Mouse (Mus musculus): ENCODE measurements at regions not wholly inside any gene's neighbourhood (a gene's known extent, or its start where the extent isn't known, plus 50 kb on each side); places are given as distances from the start of the nearest gene placed in this dataset.

GRCm38 (mm10) chr4:62872562-62872961 lies 92.8 kb upstream of the Zfp618 start:
- DNase-seq (ENCODE audit: extremely low spot score in 1 of 2, low spot score in 2 of 2): no peak
- intact Hi-C loops (cut with DNase I): no loop called here

GRCm38 (mm10) chr4:62873986-62874385 lies 91.4 kb upstream of the Zfp618 start:
- intact Hi-C loops (cut with DNase I): no loop called here
- DNase-seq (ENCODE audit: extremely low spot score in 1 of 2, low spot score in 2 of 2): no peak

- DNase-seq (ENCODE audit: extremely low spot score in 1 of 2, low spot score in 2 of 2): no peak
- intact Hi-C loops (cut with DNase I): no loop called here
Observed at GRCm38 (mm10) chr4:62878063-62878462, 87.3 kb upstream of the Zfp618 start.

- intact Hi-C loops (cut with DNase I): no loop called here
- DNase-seq (ENCODE audit: extremely low spot score in 1 of 2, low spot score in 2 of 2): no peak
Observed at GRCm38 (mm10) chr4:62878927-62879326, 86.4 kb upstream of the Zfp618 start.

GRCm38 (mm10) chr4:62881824-62882223 lies 83.5 kb upstream of the Zfp618 start:
- no peak for DNase-seq (ENCODE audit: extremely low spot score in 1 of 2, low spot score in 2 of 2)
- intact Hi-C loops (cut with DNase I): no loop called here

- intact Hi-C loops (cut with DNase I): no loop called here
- no peak for DNase-seq (ENCODE audit: extremely low spot score in 1 of 2, low spot score in 2 of 2)
Observed at GRCm38 (mm10) chr4:62882276-62882675, 83.1 kb upstream of the Zfp618 start.

GRCm38 (mm10) chr4:62888736-62889135 lies 76.6 kb upstream of the Zfp618 start:
- intact Hi-C loops (cut with DNase I): loop anchor here (5.0 kb wide), 1 partner anchor 229 kb away; no protein-coding TSS in a partner anchor
- DNase-seq (ENCODE audit: extremely low spot score in 1 of 2, low spot score in 2 of 2): no peak

GRCm38 (mm10) chr4:62889708-62890107 lies 75.7 kb upstream of the Zfp618 start:
- intact Hi-C loops (cut with DNase I): loop anchor here (5.0 kb wide), 1 partner anchor 228 kb away; no protein-coding TSS in a partner anchor
- DNase-seq (ENCODE audit: extremely low spot score in 1 of 2, low spot score in 2 of 2): no peak

- intact Hi-C loops (cut with DNase I): no loop called here
- no peak for DNase-seq (ENCODE audit: extremely low spot score in 1 of 2, low spot score in 2 of 2)
Observed at GRCm38 (mm10) chr4:62890588-62891580, 74.5 kb upstream of the Zfp618 start.

GRCm38 (mm10) chr4:62912891-62913290 lies 52.5 kb upstream of the Zfp618 start:
- DNase-seq (ENCODE audit: extremely low spot score in 1 of 2, low spot score in 2 of 2): no peak
- intact Hi-C loops (cut with DNase I): no loop called here

Measured in left cerebral cortex, postnatal 10 days (tissue).